Mouse (Mus musculus): ENCODE data around the gene Rwdd2a. TPM values are rescaled to one million over a fixed set of nuclear protein-coding genes. Genes with fewer than 3 reads are reported as not detected.

Rwdd2a gene
- 1.8 and 2.0 TPM in 2 replicates for polyA plus RNA-seq (2012; rRNA removed)

DNA sequence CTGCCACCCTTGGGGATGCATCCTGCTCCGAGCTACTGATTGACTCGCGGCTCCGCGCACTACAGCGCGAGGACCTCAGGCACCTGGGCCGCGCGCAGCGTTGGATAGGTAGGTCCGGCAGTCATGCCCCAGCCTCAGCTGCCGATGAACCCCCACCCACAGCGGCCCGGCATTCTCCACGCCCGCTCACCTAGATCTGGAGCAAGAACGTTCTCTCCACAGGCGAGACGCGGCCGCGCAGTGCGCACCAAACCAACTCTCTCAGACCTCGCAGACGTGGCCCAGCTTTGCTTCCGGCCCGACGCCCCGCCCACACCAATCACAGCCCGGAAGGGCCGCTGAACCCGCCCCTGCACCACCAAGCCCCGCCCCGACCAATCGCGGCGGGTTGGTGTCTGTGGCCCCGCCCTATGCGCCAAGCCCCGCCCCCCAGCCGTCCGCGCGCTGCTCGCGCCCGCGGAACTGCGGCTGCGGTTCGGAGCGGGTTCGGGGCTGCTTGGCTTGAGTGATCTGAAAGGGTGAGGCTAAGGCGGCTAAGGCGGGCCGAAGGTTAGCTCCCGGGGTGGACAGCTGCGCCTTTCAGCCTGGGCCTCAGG lies at the start of gene Rwdd2a, which contains the start of gene Pgm3:
Gene Rwdd2a, plus strand, starts transcription at position 452 of the 596 bp plus-strand sequence.
Gene Pgm3, minus strand, starts transcription at position 303 of the 596 bp plus-strand sequence.
- WGBS: under 1% methylated on average over 59 of the region's 59 CpGs
- TF ChIP-seq POLR2A (IDR thresholded peaks at IDR 0.05; ENCODE audit: control insufficient read depth, extremely low read depth, insufficient read depth, low read length, poor library complexity) (peak; percentile 61), CTCF (IDR thresholded peaks at IDR 0.05; ENCODE audit: borderline replicate concordance, control insufficient read depth, extremely low read depth, insufficient read depth, low read length, poor library complexity) (no peak)
- H3K36me3 ChIP-seq (ENCODE audit: control insufficient read depth, insufficient read depth, low read length): no peaks in the 10 kb centered on the region
- H3K4me1 ChIP-seq (replicated peaks; ENCODE audit: control insufficient read depth, insufficient read depth, low read length): peaks cover 10% of the 10 kb centered on the region
- peak; percentile 96 for DNase-seq
- no peaks in the 10 kb centered on the region for H3K27me3 ChIP-seq (ENCODE audit: control insufficient read depth, insufficient read depth, low read length)
- peak within 1 kb of the TSS; percentile 84 for H3K4me3 ChIP-seq (ENCODE audit: control insufficient read depth, insufficient read depth, low read length)
- no peak within 1 kb of the TSS for H3K27ac ChIP-seq (ENCODE audit: control insufficient read depth, insufficient read depth, low read length)

DNA sequence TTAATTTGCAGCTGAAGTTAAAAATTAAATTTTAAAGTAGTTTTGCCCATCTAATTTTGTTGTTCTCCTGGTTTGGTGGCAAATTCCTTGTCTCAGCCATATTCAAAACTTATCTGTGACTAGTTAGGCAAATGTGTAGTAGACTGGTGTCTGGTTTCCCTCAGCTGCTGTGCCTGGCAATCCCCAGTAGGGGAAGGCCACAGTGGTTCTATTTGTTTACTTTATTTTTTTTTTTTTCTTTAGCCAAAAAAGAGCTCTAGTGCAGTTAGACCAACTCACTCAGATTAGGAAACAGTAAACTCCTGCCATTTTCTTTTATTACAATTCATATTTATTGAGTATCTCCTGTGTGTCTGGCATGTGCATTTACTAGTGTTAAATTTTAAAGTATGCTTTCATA lies 49.5 kb upstream of the Rwdd2a start:
- Histone ChIP-seq H3K27ac (ENCODE audit: control insufficient read depth, insufficient read depth, low read length) (no peak overlapping the region), H3K36me3 (ENCODE audit: control insufficient read depth, insufficient read depth, low read length) (peaks cover 42% of the 10 kb centered on the region), H3K4me3 (ENCODE audit: control insufficient read depth, insufficient read depth, low read length) (no peak overlapping the region), H3K27me3 (ENCODE audit: control insufficient read depth, insufficient read depth, low read length) (no peaks in the 10 kb centered on the region), H3K4me1 (replicated peaks; ENCODE audit: control insufficient read depth, insufficient read depth, low read length) (no peaks in the 10 kb centered on the region)
- TF ChIP-seq POLR2A (IDR thresholded peaks at IDR 0.05; ENCODE audit: control insufficient read depth, extremely low read depth, insufficient read depth, low read length, poor library complexity) (no peak), CTCF (IDR thresholded peaks at IDR 0.05; ENCODE audit: borderline replicate concordance, control insufficient read depth, extremely low read depth, insufficient read depth, low read length, poor library complexity) (no peak)
- no peak for DNase-seq

DNA sequence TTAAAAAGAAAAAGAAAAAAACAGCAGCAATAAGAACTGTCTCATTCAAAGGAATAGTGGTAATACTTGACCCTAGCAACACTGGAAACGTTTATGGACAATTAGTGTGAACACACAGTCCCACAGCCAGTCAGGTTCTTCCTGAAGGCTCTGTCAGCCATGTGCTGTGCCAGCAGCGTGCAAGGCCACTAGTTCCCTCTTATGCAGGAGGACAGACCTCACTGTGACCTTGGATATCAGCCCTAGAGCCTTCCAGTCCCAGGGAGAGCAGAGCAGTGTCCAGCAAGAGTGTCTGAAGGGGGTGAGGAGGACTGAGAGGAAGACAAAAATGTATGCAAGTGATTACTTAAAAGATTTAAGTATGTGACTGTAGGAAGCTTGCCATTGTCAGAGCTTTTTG lies 46.2 kb upstream of the Rwdd2a start:
- Histone ChIP-seq H3K4me1 (replicated peaks; ENCODE audit: control insufficient read depth, insufficient read depth, low read length) (no peaks in the 10 kb centered on the region), H3K4me3 (ENCODE audit: control insufficient read depth, insufficient read depth, low read length) (no peak overlapping the region), H3K27me3 (ENCODE audit: control insufficient read depth, insufficient read depth, low read length) (no peaks in the 10 kb centered on the region), H3K27ac (ENCODE audit: control insufficient read depth, insufficient read depth, low read length) (no peak overlapping the region), H3K36me3 (ENCODE audit: control insufficient read depth, insufficient read depth, low read length) (peaks cover 30% of the 10 kb centered on the region)
- no peak for TF ChIP-seq CTCF (IDR thresholded peaks at IDR 0.05; ENCODE audit: borderline replicate concordance, control insufficient read depth, extremely low read depth, insufficient read depth, low read length, poor library complexity)
- TF ChIP-seq POLR2A (IDR thresholded peaks at IDR 0.05; ENCODE audit: control insufficient read depth, extremely low read depth, insufficient read depth, low read length, poor library complexity): no peak
- 94% methylated on average over 2 of the region's 2 CpGs for WGBS
- no peak for DNase-seq

DNA sequence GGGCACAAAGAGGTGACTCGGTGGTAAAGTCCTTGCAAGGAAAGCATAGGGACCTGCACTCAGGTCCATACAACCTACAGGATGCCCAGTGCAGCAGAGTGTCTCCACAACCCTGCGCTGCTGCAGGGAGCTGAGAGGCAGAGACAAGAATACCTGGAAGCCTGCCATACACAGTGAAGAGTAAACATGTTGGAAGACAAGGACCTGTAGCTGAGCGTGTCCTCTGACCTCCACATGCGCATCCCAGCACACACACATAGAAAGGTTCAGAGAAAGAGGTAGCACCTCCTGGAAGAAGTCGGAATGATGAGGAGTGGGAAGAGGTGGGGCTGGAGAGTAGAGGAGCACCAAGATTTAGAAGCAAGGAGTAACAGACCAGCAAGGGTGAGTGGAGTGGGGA lies 37.7 kb upstream of the Rwdd2a start:
- TF ChIP-seq POLR2A (IDR thresholded peaks at IDR 0.05; ENCODE audit: control insufficient read depth, extremely low read depth, insufficient read depth, low read length, poor library complexity): no peak
- no peak for TF ChIP-seq CTCF (IDR thresholded peaks at IDR 0.05; ENCODE audit: borderline replicate concordance, control insufficient read depth, extremely low read depth, insufficient read depth, low read length, poor library complexity)
- peaks cover 9% of the 10 kb centered on the region; the same call in 1 of the 2 replicates for H3K36me3 ChIP-seq (ENCODE audit: control insufficient read depth, insufficient read depth, low read length)
- no peak overlapping the region for H3K27ac ChIP-seq (ENCODE audit: control insufficient read depth, insufficient read depth, low read length)
- no peaks in the 10 kb centered on the region for H3K4me1 ChIP-seq (replicated peaks; ENCODE audit: control insufficient read depth, insufficient read depth, low read length)
- no peak for DNase-seq
- no peak overlapping the region for H3K4me3 ChIP-seq (ENCODE audit: control insufficient read depth, insufficient read depth, low read length)
- H3K27me3 ChIP-seq (ENCODE audit: control insufficient read depth, insufficient read depth, low read length): no peaks in the 10 kb centered on the region
- 95% methylated on average over 5 of the region's 5 CpGs for whole genome bisulfite sequencing

DNA sequence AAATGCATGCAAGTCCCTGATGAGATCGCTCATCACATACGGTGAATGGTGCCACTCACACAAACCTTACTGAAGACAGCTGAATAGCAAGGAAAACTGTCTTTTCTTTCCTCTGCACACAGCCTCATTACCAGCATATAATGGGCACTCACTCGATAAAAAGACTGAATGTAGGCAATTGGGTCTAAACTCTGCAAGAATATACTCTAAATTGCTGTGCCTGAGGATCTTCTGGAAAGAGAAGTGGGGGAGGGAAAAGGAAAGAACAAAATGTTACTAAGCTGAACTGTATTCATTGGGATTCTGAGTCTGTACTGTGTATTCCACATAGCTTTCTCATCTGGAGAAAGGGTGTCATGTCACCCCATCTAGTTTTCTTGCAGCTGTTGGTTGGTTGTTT lies 28.3 kb upstream of the Rwdd2a start:
- TF ChIP-seq POLR2A (IDR thresholded peaks at IDR 0.05; ENCODE audit: control insufficient read depth, extremely low read depth, insufficient read depth, low read length, poor library complexity) (no peak), CTCF (IDR thresholded peaks at IDR 0.05; ENCODE audit: borderline replicate concordance, control insufficient read depth, extremely low read depth, insufficient read depth, low read length, poor library complexity) (no peak)
- Histone ChIP-seq H3K27ac (ENCODE audit: control insufficient read depth, insufficient read depth, low read length) (no peak overlapping the region), H3K4me1 (replicated peaks; ENCODE audit: control insufficient read depth, insufficient read depth, low read length) (no peaks in the 10 kb centered on the region), H3K4me3 (ENCODE audit: control insufficient read depth, insufficient read depth, low read length) (no peak overlapping the region), H3K27me3 (ENCODE audit: control insufficient read depth, insufficient read depth, low read length) (no peaks in the 10 kb centered on the region), H3K36me3 (ENCODE audit: control insufficient read depth, insufficient read depth, low read length) (peaks cover 38% of the 10 kb centered on the region)
- DNase-seq: no peak
- WGBS: 97% methylated on average over 3 of the region's 3 CpGs

DNA sequence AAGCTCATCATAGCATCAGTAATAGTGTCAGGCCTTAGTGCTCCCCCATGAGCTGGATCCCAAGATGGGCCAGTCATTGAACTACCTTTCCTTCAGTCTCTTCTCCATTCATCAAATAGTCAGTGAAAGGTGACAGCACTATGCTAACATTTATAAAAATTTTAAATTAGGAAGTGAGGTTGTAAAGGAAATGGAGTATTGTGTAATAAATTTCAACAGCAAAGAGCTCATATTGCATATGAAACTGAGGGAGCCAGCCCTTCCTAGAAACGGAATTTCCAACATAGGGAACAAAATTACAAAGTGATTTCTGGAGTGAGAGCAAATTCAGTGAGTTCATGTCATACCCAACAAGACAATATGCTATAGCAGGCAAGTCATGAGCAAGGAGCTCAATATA lies 27.2 kb upstream of the Rwdd2a start:
- Histone ChIP-seq H3K27me3 (ENCODE audit: control insufficient read depth, insufficient read depth, low read length) (no peaks in the 10 kb centered on the region), H3K4me3 (ENCODE audit: control insufficient read depth, insufficient read depth, low read length) (no peak overlapping the region), H3K4me1 (replicated peaks; ENCODE audit: control insufficient read depth, insufficient read depth, low read length) (no peaks in the 10 kb centered on the region), H3K27ac (ENCODE audit: control insufficient read depth, insufficient read depth, low read length) (no peak overlapping the region), H3K36me3 (ENCODE audit: control insufficient read depth, insufficient read depth, low read length) (peaks cover 38% of the 10 kb centered on the region)
- TF ChIP-seq CTCF (IDR thresholded peaks at IDR 0.05; ENCODE audit: borderline replicate concordance, control insufficient read depth, extremely low read depth, insufficient read depth, low read length, poor library complexity) (no peak), POLR2A (IDR thresholded peaks at IDR 0.05; ENCODE audit: control insufficient read depth, extremely low read depth, insufficient read depth, low read length, poor library complexity) (no peak)
- 84% methylated on average over 1 of the region's 1 CpGs for WGBS
- no peak for DNase-seq

Data from thymus, adult 2 months (tissue).